Mouse (Mus musculus) G1E (cell line): ENCODE measurements around the gene D630045J12Rik. TPM values are rescaled to one million over a fixed set of nuclear protein-coding genes. Genes with fewer than 3 reads are reported as not detected.

Experiments
- ATAC-seq: 2 replicates; pipeline ENCODE4 v1.8.0; 2016; ENCODE audit warnings: mild to moderate bottlenecking; ENCODE audit not compliant: insufficient number of reproducible peaks, poor library complexity, low FRiP score, severe bottlenecking; ENCODE audit errors: extremely low read depth
- DNase-seq: peaks from one replicate; pipeline ENCODE4 v3.0.0; 2012; ENCODE audit warnings: low spot score
- H3K27me3 ChIP-seq: 2 replicates; pipeline ENCODE4 v1.6.1; 2012; ENCODE audit warnings: mild to moderate bottlenecking, low read length, inconsistent platforms; ENCODE audit not compliant: insufficient read depth
- H3K36me3 ChIP-seq: replicated peaks from 2 replicates; pipeline ENCODE3; 2012; ENCODE audit warnings: mild to moderate bottlenecking, inconsistent platforms
- H3K4me1 ChIP-seq: 2 replicates; pipeline ENCODE4 v1.6.1; 2012; ENCODE audit warnings: low read depth, low read length, inconsistent platforms, mixed read lengths; ENCODE audit not compliant: insufficient read depth
- H3K4me3 ChIP-seq: 2 replicates; pipeline ENCODE4 v1.5.1; 2012; ENCODE audit warnings: low read depth, mild to moderate bottlenecking, inconsistent platforms, low read length, moderate library complexity, mixed read lengths
- H3K9me3 ChIP-seq: replicated peaks from 2 replicates; pipeline ENCODE4 v1.6.1; 2012; ENCODE audit warnings: inconsistent platforms
- CTCF ChIP-seq: IDR thresholded peaks from 2 replicates; pipeline ENCODE4 v1.5.1; 2012; ENCODE audit warnings: low read depth, low read length, inconsistent platforms, mixed read lengths
- GATA1 ChIP-seq: IDR thresholded peaks from 2 replicates; pipeline ENCODE4 v1.6.1; 2012; ENCODE audit warnings: borderline replicate concordance, low read length, inconsistent platforms, mixed read lengths
- GATA2 ChIP-seq: IDR thresholded peaks from 2 replicates; pipeline ENCODE4 v1.6.1; 2012; ENCODE audit warnings: low read depth, low read length, inconsistent platforms, borderline replicate concordance
- POLR2AphosphoS5 ChIP-seq: IDR thresholded peaks from 2 replicates; pipeline ENCODE4 v1.6.1; 2012; ENCODE audit warnings: low read depth, low read length, inconsistent platforms; ENCODE audit not compliant: insufficient replicate concordance
- TAL1 ChIP-seq: conservative IDR thresholded peaks from 2 replicates; pipeline ENCODE4 v1.6.1; 2012; ENCODE audit warnings: low read depth, low read length, inconsistent platforms, mixed read lengths
- polyA plus RNA-seq: library from polyadenylated mRNA; stranded (reverse); fragments of >175 nt; gene quantifications from 2 replicates; pipeline ENCODE4 v1.2.3, GENCODE M21; 2012
- total RNA-seq, 2 experiments: library from RNA; stranded (forward) in 1 of 2; stranded (reverse) in 1 of 2; fragments of 200-1000 nt in 1 of 2; fragments of >200 nt in 1 of 2; fragmentation: Nextera tagmentation in 1 of 2; gene quantifications; 2 replicates each; pipeline ENCODE4 v1.2.3; 2014 to 2017

Gene D630045J12Rik
- total and polyA plus RNA-seq, 3 experiments = 0.01 to 0.38 TPM; not detected in 1

DNA sequence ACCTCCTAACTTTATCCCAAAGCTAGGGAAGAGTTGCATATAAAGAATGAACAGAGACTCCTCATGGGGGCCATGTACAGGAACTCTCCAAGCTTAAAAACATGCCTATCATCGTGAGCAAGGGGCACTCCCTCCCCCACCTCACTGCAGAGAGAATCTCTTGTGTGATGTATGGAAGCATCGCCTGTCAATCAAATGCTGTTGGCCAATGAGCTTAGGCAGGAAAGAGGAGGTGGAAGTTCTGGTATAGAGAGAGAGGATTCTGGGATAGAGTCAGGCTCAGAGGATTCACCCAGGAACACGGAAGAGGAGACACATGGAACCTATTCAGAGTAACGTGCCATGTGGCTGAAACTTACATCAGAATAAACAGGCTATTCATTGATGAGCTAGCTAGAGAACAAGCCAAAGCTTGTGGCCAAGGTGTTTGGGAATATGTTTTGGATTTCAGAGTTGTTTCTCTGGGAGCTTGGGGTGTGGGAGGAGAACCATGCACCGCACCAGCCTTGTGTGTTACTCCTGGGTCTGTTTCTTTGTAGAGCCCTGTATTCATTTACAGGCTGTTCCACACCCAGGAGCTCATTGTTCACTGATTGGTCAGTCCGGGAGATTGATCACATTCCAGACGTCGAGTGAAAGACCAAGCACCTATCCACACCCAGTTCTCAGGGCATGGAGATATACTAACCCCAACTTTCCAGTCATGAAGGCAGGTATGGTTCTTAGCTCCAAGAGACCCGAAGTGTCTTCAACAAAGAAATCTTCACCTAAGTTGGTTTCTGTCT, 166.4 kb downstream of the D630045J12Rik start:
- no peak for DNase-seq
- ATAC-seq = no peak
- Histone ChIP-seq H3K36me3 (no peaks in the 10 kb centered on the region), H3K4me1 (no peaks in the 10 kb centered on the region), H3K4me3 (no peak overlapping the region), H3K27me3 (no peaks in the 10 kb centered on the region; the same call in 1 of the 2 replicates), H3K9me3 (no peaks in the 10 kb centered on the region)
- no peak for TF ChIP-seq GATA1
- no peak for TF ChIP-seq GATA2
- no peak for TF ChIP-seq TAL1
- no peak for TF ChIP-seq POLR2AphosphoS5
- no peak for TF ChIP-seq CTCF

DNA sequence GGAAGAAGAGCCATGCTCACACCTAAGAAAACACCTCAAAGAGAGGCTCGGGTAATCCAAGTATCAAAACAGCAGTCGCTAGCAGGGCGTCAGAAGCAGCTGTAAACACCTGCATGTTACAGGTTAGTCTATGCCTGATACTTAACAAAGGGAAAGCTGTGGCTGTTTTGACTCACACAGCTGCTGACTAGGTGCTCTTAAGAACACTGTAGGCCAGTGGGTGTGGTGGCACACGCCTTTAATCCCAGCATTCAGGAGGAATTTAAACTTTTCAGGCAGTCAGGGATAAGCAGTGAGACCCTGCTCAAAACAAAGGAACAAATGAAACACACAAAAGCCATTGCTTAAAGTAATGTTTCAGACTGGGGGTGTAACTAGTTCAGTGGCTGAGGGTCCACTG, 170.6 kb downstream of the D630045J12Rik start:
- H3K27me3 ChIP-seq = peaks cover 3% of the 10 kb centered on the region; the same call in 1 of the 2 replicates
- TF ChIP-seq GATA1 = no peak
- no peak for TF ChIP-seq POLR2AphosphoS5
- TF ChIP-seq TAL1 = no peak
- no peak for TF ChIP-seq GATA2
- no peak for TF ChIP-seq CTCF
- DNase-seq (no peak), ATAC-seq (no peak)
- H3K36me3 ChIP-seq = no peaks in the 10 kb centered on the region
- H3K9me3 ChIP-seq = no peaks in the 10 kb centered on the region
- no peaks in the 10 kb centered on the region for H3K4me1 ChIP-seq
- H3K4me3 ChIP-seq = no peak overlapping the region

DNA sequence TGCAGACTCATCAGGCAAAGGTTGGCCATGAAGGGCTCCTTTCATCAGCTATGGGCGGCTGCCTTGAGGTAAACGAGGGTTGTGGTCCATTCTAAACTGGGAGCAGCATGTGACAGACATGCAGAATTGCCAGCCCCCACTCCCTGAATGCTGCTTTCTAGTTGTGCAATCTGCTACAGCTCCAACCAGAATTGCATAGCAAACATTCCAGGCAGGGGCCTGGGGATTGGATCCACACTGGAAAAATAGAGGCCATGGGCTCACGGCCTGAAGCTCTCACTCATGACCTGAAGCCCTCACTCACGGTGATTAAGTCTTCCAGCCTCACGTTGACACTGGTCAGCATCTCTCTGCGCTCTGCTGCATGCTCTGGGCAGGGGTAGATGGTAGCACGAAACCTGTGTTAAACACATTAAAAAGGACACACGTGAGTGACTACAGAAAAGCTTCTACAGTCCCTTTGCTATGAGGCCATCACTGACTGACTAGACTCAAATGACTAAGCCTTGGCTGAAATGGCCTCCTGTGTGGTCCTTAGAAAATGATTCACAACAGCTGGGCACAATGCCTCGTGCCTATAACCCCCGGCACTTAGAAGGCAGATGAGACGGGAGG, 172.0 kb downstream of the D630045J12Rik start:
- TF ChIP-seq POLR2AphosphoS5 = no peak
- no peak for TF ChIP-seq TAL1
- TF ChIP-seq GATA1 = no peak
- no peak for TF ChIP-seq CTCF
- TF ChIP-seq GATA2 = no peak
- DNase-seq (no peak), ATAC-seq (no peak)
- no peaks in the 10 kb centered on the region for H3K36me3 ChIP-seq
- H3K4me3 ChIP-seq = no peak overlapping the region
- H3K4me1 ChIP-seq = no peaks in the 10 kb centered on the region
- H3K27me3 ChIP-seq = peaks cover 3% of the 10 kb centered on the region; the same call in 1 of the 2 replicates
- H3K9me3 ChIP-seq = no peaks in the 10 kb centered on the region

GRCm38 (mm10) chr6:38080364-38080763, 173.4 kb downstream of the D630045J12Rik start:
- Histone ChIP-seq H3K4me1 (no peaks in the 10 kb centered on the region), H3K9me3 (no peaks in the 10 kb centered on the region), H3K4me3 (no peak overlapping the region), H3K36me3 (no peaks in the 10 kb centered on the region), H3K27me3 (peaks cover 3% of the 10 kb centered on the region; the same call in 1 of the 2 replicates)
- no peak for DNase-seq
- TF ChIP-seq POLR2AphosphoS5 = no peak
- TF ChIP-seq TAL1 = no peak
- no peak for TF ChIP-seq CTCF
- no peak for TF ChIP-seq GATA2
- no peak for TF ChIP-seq GATA1
- no peak for ATAC-seq

DNA sequence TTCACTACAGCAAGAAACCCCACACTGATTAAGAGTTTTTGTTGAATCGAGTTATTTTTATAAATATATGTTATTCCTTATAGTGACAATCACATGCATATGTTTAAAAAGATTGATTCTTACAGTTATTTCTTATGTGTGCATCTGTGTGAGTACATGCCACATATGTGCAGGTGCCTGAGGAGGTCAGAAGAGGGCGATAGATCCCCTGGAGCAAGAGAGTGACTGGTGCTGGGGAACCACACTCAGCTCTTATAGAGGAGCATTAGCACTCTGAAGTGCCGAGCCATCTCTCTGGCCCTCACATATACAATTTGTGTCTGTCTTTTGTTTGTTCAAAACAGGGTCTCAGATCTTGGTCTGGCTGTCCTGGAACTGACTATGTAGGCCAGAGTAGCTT, 180.2 kb downstream of the D630045J12Rik start:
- H3K9me3 ChIP-seq = no peaks in the 10 kb centered on the region
- H3K4me1 ChIP-seq = no peaks in the 10 kb centered on the region
- no peak for TF ChIP-seq TAL1
- TF ChIP-seq POLR2AphosphoS5 = no peak
- no peak for TF ChIP-seq GATA2
- ATAC-seq (no peak), DNase-seq (no peak)
- H3K36me3 ChIP-seq = no peaks in the 10 kb centered on the region
- H3K27me3 ChIP-seq = no peaks in the 10 kb centered on the region
- no peak overlapping the region for H3K4me3 ChIP-seq

Other genes starting within 250 kb of the D630045J12Rik start
- gene Svopl, start 207.0 kb downstream of the D630045J12Rik start, total RNA-seq (2014; fragmentation: Nextera tagmentation) = not detected in 2 replicates
- 0.06 TPM in 1 of 2 replicates, not detected in the other for gene Svopl, start 207.0 kb downstream of the D630045J12Rik start, total RNA-seq (2017)
- gene Svopl, start 207.0 kb downstream of the D630045J12Rik start, polyA plus RNA-seq = not detected in 2 replicates
- gene Tmem213, start 144.8 kb downstream of the D630045J12Rik start, total RNA-seq (2014; fragmentation: Nextera tagmentation) = not detected in 2 replicates
- gene Tmem213, start 144.8 kb downstream of the D630045J12Rik start, total RNA-seq (2017) = not detected in 2 replicates
- not detected in 2 replicates for gene Tmem213, start 144.8 kb downstream of the D630045J12Rik start, polyA plus RNA-seq
- gene Atp6v0a4, start 129.4 kb downstream of the D630045J12Rik start, total RNA-seq (2014; fragmentation: Nextera tagmentation) = not detected in 2 replicates
- gene Atp6v0a4, start 129.4 kb downstream of the D630045J12Rik start, total RNA-seq (2017) = 0.12 TPM in 1 of 2 replicates, not detected in the other
- not detected in 2 replicates for gene Atp6v0a4, start 129.4 kb downstream of the D630045J12Rik start, polyA plus RNA-seq
- gene Zc3hav1l, start 45.2 kb upstream of the D630045J12Rik start, total RNA-seq (2014; fragmentation: Nextera tagmentation) = 28.5 and 30.6 TPM in 2 replicates
- gene Zc3hav1l, start 45.2 kb upstream of the D630045J12Rik start, total RNA-seq (2017) = 4.5 and 5.6 TPM in 2 replicates
- 7.3 and 7.5 TPM in 2 replicates for gene Zc3hav1l, start 45.2 kb upstream of the D630045J12Rik start, polyA plus RNA-seq
- 210 and 217 TPM in 2 replicates for gene Zc3hav1, start 100.6 kb upstream of the D630045J12Rik start, total RNA-seq (2014; fragmentation: Nextera tagmentation)
- 107 and 112 TPM in 2 replicates for gene Zc3hav1, start 100.6 kb upstream of the D630045J12Rik start, total RNA-seq (2017)
- 44.0 and 45.8 TPM in 2 replicates for gene Zc3hav1, start 100.6 kb upstream of the D630045J12Rik start, polyA plus RNA-seq
- gene Ttc26, start 127.5 kb upstream of the D630045J12Rik start, total RNA-seq (2014; fragmentation: Nextera tagmentation) = 6.1 and 6.5 TPM in 2 replicates
- gene Ttc26, start 127.5 kb upstream of the D630045J12Rik start, total RNA-seq (2017) = 2.7 and 5.9 TPM in 2 replicates
- 0.31 and 0.89 TPM in 2 replicates for gene Ttc26, start 127.5 kb upstream of the D630045J12Rik start, polyA plus RNA-seq
- gene Ubn2, start 179.9 kb upstream of the D630045J12Rik start, total RNA-seq (2014; fragmentation: Nextera tagmentation) = 108 and 124 TPM in 2 replicates
- gene Ubn2, start 179.9 kb upstream of the D630045J12Rik start, total RNA-seq (2017) = 25.8 and 26.9 TPM in 2 replicates
- gene Ubn2, start 179.9 kb upstream of the D630045J12Rik start, polyA plus RNA-seq = 3.6 and 4.1 TPM in 2 replicates